Mouse (Mus musculus): ENCODE measurements at regions not wholly inside any gene's neighbourhood (a gene's known extent, or its start where the extent isn't known, plus 50 kb on each side); places are given as distances from the start of the nearest gene placed in this dataset.

- no peak for DNase-seq (ENCODE audit: low spot score in 2 of 2)
These were observed 54.1 kb upstream of the Cxadr start for GRCm38 (mm10) chr16:78247189-78247588.

- DNase-seq (ENCODE audit: low spot score in 2 of 2): no peak
These were observed 58.6 kb upstream of the Cxadr start for GRCm38 (mm10) chr16:78242678-78243077.

GRCm38 (mm10) chr16:78240152-78240551, 61.1 kb upstream of the Cxadr start:
- no peak for DNase-seq (ENCODE audit: low spot score in 2 of 2)

GRCm38 (mm10) chr16:78238052-78238701, 63.1 kb upstream of the Cxadr start:
- DNase-seq (ENCODE audit: low spot score in 2 of 2): peak; percentile 23 to 46

GRCm38 (mm10) chr16:78237641-78238051, 63.6 kb upstream of the Cxadr start:
- peak in 1 of 2 experiments; percentile 14 for DNase-seq (ENCODE audit: low spot score in 2 of 2)

GRCm38 (mm10) chr16:78236746-78237640, 64.3 kb upstream of the Cxadr start:
- peak; percentile 19 for DNase-seq (ENCODE audit: low spot score in 2 of 2)

GRCm38 (mm10) chr16:78232205-78232604, 69.1 kb upstream of the Cxadr start:
- no peak for DNase-seq (ENCODE audit: low spot score in 2 of 2)

- DNase-seq (ENCODE audit: low spot score in 2 of 2): no peak
These were observed 72.3 kb upstream of the Cxadr start for GRCm38 (mm10) chr16:78229013-78229412.

- DNase-seq (ENCODE audit: low spot score in 2 of 2): no peak
These were observed 78.9 kb upstream of the Cxadr start for GRCm38 (mm10) chr16:78222377-78222776.

- no peak for DNase-seq (ENCODE audit: low spot score in 2 of 2)
These were observed 79.5 kb upstream of the Cxadr start for GRCm38 (mm10) chr16:78221781-78222180.

GRCm38 (mm10) chr16:78217633-78218032, 83.7 kb upstream of the Cxadr start:
- DNase-seq (ENCODE audit: low spot score in 2 of 2): no peak

- no peak for DNase-seq (ENCODE audit: low spot score in 2 of 2)
These were observed 84.4 kb upstream of the Cxadr start for GRCm38 (mm10) chr16:78216752-78217351.

- no peak for DNase-seq (ENCODE audit: low spot score in 2 of 2)
These were observed 89.6 kb upstream of the Cxadr start for GRCm38 (mm10) chr16:78211687-78212086.

GRCm38 (mm10) chr16:78208321-78208720, 93.0 kb upstream of the Cxadr start:
- no peak for DNase-seq (ENCODE audit: low spot score in 2 of 2)

GRCm38 (mm10) chr16:78204332-78204731, 97.0 kb upstream of the Cxadr start:
- no peak for DNase-seq (ENCODE audit: low spot score in 2 of 2)

GRCm38 (mm10) chr16:78200044-78200830, 101.1 kb upstream of the Cxadr start:
- DNase-seq (ENCODE audit: low spot score in 2 of 2): no peak

- no peak for DNase-seq (ENCODE audit: low spot score in 2 of 2)
These were observed 102.0 kb upstream of the Cxadr start for GRCm38 (mm10) chr16:78199252-78199651.

- peak; percentile 82 to 86 for DNase-seq (ENCODE audit: low spot score in 2 of 2)
These were observed 102.6 kb upstream of the Cxadr start for GRCm38 (mm10) chr16:78198642-78199121.

- DNase-seq (ENCODE audit: low spot score in 2 of 2): peak; percentile 87 to 90
These were observed 103.9 kb upstream of the Cxadr start for GRCm38 (mm10) chr16:78197252-78197896.

- no peak for DNase-seq (ENCODE audit: low spot score in 2 of 2)
These were observed 130.4 kb upstream of the Cxadr start for GRCm38 (mm10) chr16:78170627-78171605.

Measured in frontal cortex, postnatal 36 days (tissue).